Mouse (Mus musculus): Measurements from ENCODE around the gene Mrpl55. TPM values are rescaled to one million over a fixed set of nuclear protein-coding genes. Genes with fewer than 3 reads are reported as not detected.

Mrpl55 gene
- total and polyA plus RNA-seq, 3 experiments: 68.5 to 75.5 TPM; not detected in 1

DNA sequence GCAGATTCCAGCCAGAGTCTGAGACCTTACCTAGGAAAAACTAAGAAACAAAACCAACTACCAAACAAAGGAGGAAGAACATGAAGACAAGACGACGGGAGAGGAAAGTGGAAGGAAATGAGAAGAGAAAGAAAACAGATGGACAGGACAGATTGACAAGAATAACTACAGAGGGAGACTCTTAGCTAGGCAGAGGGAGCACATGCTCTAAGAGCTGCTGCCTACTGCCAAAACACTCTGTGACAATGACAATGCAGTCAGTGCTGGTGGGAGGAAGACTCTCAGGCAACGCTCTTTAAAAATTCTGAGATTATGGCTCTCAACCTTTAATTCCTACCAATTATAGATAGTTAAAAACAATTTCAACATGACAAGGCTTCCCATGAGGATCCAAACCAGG is 14.7 kb downstream of the Mrpl55 start:
- DNase-seq (ENCODE audit: low read depth, low spot score): peak; percentile 71
- H3K36me3 ChIP-seq (ENCODE audit: control insufficient read depth in 1 of 2, insufficient read depth in 2 of 2, low read length in 2 of 2): peaks cover 38 to 72% of the 10 kb centered on the region in 2 experiments
- peaks cover 24 to 37% of the 10 kb centered on the region in 2 experiments for H3K4me1 ChIP-seq (ENCODE audit: control insufficient read depth in 1 of 2, insufficient read depth in 2 of 2, low read length in 2 of 2)
- no peak overlapping the region for H3K9ac ChIP-seq (ENCODE audit: control insufficient read depth, low read depth, low read length, poor library complexity, severe bottlenecking)
- H3K79me2 ChIP-seq (ENCODE audit: control insufficient read depth, insufficient read depth, low read length, poor library complexity): peaks cover 81% of the 10 kb centered on the region
- no peaks in the 10 kb centered on the region for H3K27me3 ChIP-seq (ENCODE audit: control insufficient read depth in 1 of 2, insufficient read depth in 2 of 2, low read length in 2 of 2)
- H3K9me3 ChIP-seq (replicated peaks; ENCODE audit: insufficient read depth, low read length): no peaks in the 10 kb centered on the region
- no peak overlapping the region for H3K4me3 ChIP-seq (ENCODE audit: control insufficient read depth in 1 of 2, insufficient read depth in 1 of 2, low read depth in 2 of 2, low read length in 2 of 2)
- TF ChIP-seq GABPA (IDR thresholded peaks at IDR 0.05; ENCODE audit: low read depth, low read length): no peak
- TF ChIP-seq ZNF384 (IDR thresholded peaks at IDR 0.05; ENCODE audit: low read depth, low read length): no peak
- peak; percentile 84 for TF ChIP-seq MYC (IDR thresholded peaks at IDR 0.05; ENCODE audit: low read depth, low read length)
- TF ChIP-seq EP300 (IDR thresholded peaks at IDR 0.05; ENCODE audit: low read depth in 1 of 2, low read length in 2 of 2): peak in 1 of 2 experiments; percentile 61; a peak in 2 of 4 replicates
- no peak for TF ChIP-seq UBTF (IDR thresholded peaks at IDR 0.05; ENCODE audit: borderline replicate concordance, insufficient read depth, low read depth, low read length)
- TF ChIP-seq CHD2 (IDR thresholded peaks at IDR 0.05; ENCODE audit: low read length): peak; percentile 34
- TF ChIP-seq SIN3A (IDR thresholded peaks at IDR 0.05; ENCODE audit: low read length): peak; percentile 27; the same call in 1 of the 2 replicates
- peak; percentile 88 for TF ChIP-seq MAX (IDR thresholded peaks at IDR 0.05; ENCODE audit: low read length)
- TF ChIP-seq GATA1 (IDR thresholded peaks at IDR 0.05; ENCODE audit: low read depth, low read length): 0 out of 2 replicates have a peak, but pooled peaks have one; percentile 24
- TF ChIP-seq ETS1 (IDR thresholded peaks at IDR 0.05; ENCODE audit: low read depth, low read length): no peak
- TF ChIP-seq TAL1 (IDR thresholded peaks at IDR 0.05; ENCODE audit: low read length): peak; percentile 68
- TF ChIP-seq MXI1 (IDR thresholded peaks at IDR 0.05; ENCODE audit: low read depth, low read length): peak; percentile 79
- no peak overlapping the region; the same call in 1 of the 2 replicates for H3K27ac ChIP-seq (ENCODE audit: control insufficient read depth, low read depth, low read length)

GRCm38 (mm10) chr11:59218389-59218998 is 16.2 kb downstream of the Mrpl55 start:
- Histone ChIP-seq H3K27me3 (ENCODE audit: control insufficient read depth in 1 of 2, insufficient read depth in 2 of 2, low read length in 2 of 2) (no peaks in the 10 kb centered on the region), H3K79me2 (ENCODE audit: control insufficient read depth, insufficient read depth, low read length, poor library complexity) (peaks cover 94% of the 10 kb centered on the region), H3K36me3 (ENCODE audit: control insufficient read depth in 1 of 2, insufficient read depth in 2 of 2, low read length in 2 of 2) (peaks cover 33 to 76% of the 10 kb centered on the region in 2 experiments), H3K27ac (ENCODE audit: control insufficient read depth, low read depth, low read length) (no peak overlapping the region), H3K9ac (ENCODE audit: control insufficient read depth, low read depth, low read length, poor library complexity, severe bottlenecking) (no peak overlapping the region), H3K9me3 (replicated peaks; ENCODE audit: insufficient read depth, low read length) (no peaks in the 10 kb centered on the region), H3K4me3 (ENCODE audit: control insufficient read depth in 1 of 2, insufficient read depth in 1 of 2, low read depth in 2 of 2, low read length in 2 of 2) (no peak overlapping the region), H3K4me1 (ENCODE audit: control insufficient read depth in 1 of 2, insufficient read depth in 2 of 2, low read length in 2 of 2) (peaks cover 29 to 42% of the 10 kb centered on the region in 2 experiments)
- TF ChIP-seq CHD2 (IDR thresholded peaks at IDR 0.05; ENCODE audit: low read length) (no peak), GATA1 (IDR thresholded peaks at IDR 0.05; ENCODE audit: low read depth, low read length) (no peak)
- DNase-seq (ENCODE audit: low read depth, low spot score): no peak

- Histone ChIP-seq H3K36me3 (ENCODE audit: control insufficient read depth in 1 of 2, insufficient read depth in 2 of 2, low read length in 2 of 2) (peaks cover 35 to 77% of the 10 kb centered on the region in 2 experiments), H3K9ac (ENCODE audit: control insufficient read depth, low read depth, low read length, poor library complexity, severe bottlenecking) (no peak overlapping the region)
- no peak for TF ChIP-seq MEF2A (IDR thresholded peaks at IDR 0.05; ENCODE audit: extremely low read depth, insufficient replicate concordance, low read depth, low read length, poor library complexity, severe bottlenecking)
- peak; percentile 50 for TF ChIP-seq SMC3 (IDR thresholded peaks at IDR 0.05; ENCODE audit: low read depth, low read length)
- TF ChIP-seq SIN3A (IDR thresholded peaks at IDR 0.05; ENCODE audit: low read length): 0 out of 2 replicates have a peak, but pooled peaks have one; percentile 38
- no peak for TF ChIP-seq USF2 (IDR thresholded peaks at IDR 0.05; ENCODE audit: borderline replicate concordance in 1 of 2, insufficient read depth in 1 of 2, low read depth in 1 of 2, low read length in 2 of 2)
- TF ChIP-seq KAT2A (conservative IDR thresholded peaks at IDR 0.05; ENCODE audit: low read depth, low read length): no peak
- no peak for TF ChIP-seq JUND (IDR thresholded peaks at IDR 0.05; ENCODE audit: low read depth, low read length)
- peak; percentile 58 to 91 (median 68) for TF ChIP-seq CTCF (IDR thresholded peaks at IDR 0.05 in 2 of 3, conservative IDR thresholded peaks at IDR 0.05 in 1 of 3; ENCODE audit: control insufficient read depth in 1 of 3, insufficient read depth in 1 of 3, low read depth in 2 of 3, low read length in 3 of 3, poor library complexity in 1 of 3, severe bottlenecking in 1 of 3)
- TF ChIP-seq MXI1 (IDR thresholded peaks at IDR 0.05; ENCODE audit: low read depth, low read length): 0 out of 2 replicates have a peak, but pooled peaks have one; percentile 49
- no peak for TF ChIP-seq POLR2A (IDR thresholded peaks at IDR 0.05; ENCODE audit: control insufficient read depth in 1 of 2, insufficient read depth in 1 of 2, low read depth in 1 of 2, low read length in 2 of 2, poor library complexity in 1 of 2)
- peak; percentile 34; the same call in 1 of the 2 replicates for TF ChIP-seq HCFC1 (IDR thresholded peaks at IDR 0.05; ENCODE audit: low read depth, low read length)
- no peak for TF ChIP-seq ZMIZ1 (IDR thresholded peaks at IDR 0.05; ENCODE audit: low read depth, low read length)
- TF ChIP-seq MYC (IDR thresholded peaks at IDR 0.05; ENCODE audit: low read depth, low read length): 0 out of 2 replicates have a peak, but pooled peaks have one; percentile 58
- no peak for TF ChIP-seq ZC3H11A (IDR thresholded peaks at IDR 0.05; ENCODE audit: low read depth, low read length)
- peak; percentile 22; the same call in 1 of the 2 replicates for TF ChIP-seq RAD21 (IDR thresholded peaks at IDR 0.05; ENCODE audit: low read depth, low read length)
- TF ChIP-seq ZKSCAN1 (IDR thresholded peaks at IDR 0.05; ENCODE audit: low read depth, low read length): no peak
These were observed 16.8 kb downstream of the Mrpl55 start for GRCm38 (mm10) chr11:59219064-59219463.

More at GRCm38 (mm10) chr11:59219064-59219463, 16.8 kb downstream of the Mrpl55 start:
- H3K9me3 ChIP-seq (replicated peaks; ENCODE audit: insufficient read depth, low read length): no peaks in the 10 kb centered on the region
- H3K4me1 ChIP-seq (ENCODE audit: control insufficient read depth in 1 of 2, insufficient read depth in 2 of 2, low read length in 2 of 2): peaks cover 35 to 47% of the 10 kb centered on the region in 2 experiments
- H3K27ac ChIP-seq (ENCODE audit: control insufficient read depth, low read depth, low read length): no peak overlapping the region
- H3K79me2 ChIP-seq (ENCODE audit: control insufficient read depth, insufficient read depth, low read length, poor library complexity): peaks cover 95% of the 10 kb centered on the region
- H3K27me3 ChIP-seq (ENCODE audit: control insufficient read depth in 1 of 2, insufficient read depth in 2 of 2, low read length in 2 of 2): no peaks in the 10 kb centered on the region
- no peak overlapping the region for H3K4me3 ChIP-seq (ENCODE audit: control insufficient read depth in 1 of 2, insufficient read depth in 1 of 2, low read depth in 2 of 2, low read length in 2 of 2)
- DNase-seq (ENCODE audit: low read depth, low spot score): peak; percentile 85
